Mouse (Mus musculus): ENCODE data around the gene Syt11. TPM values are rescaled to one million over a fixed set of nuclear protein-coding genes. Genes with fewer than 3 reads are reported as not detected.

Syt11 gene
- 5.4 TPM for polyA plus RNA-seq (2014; fragmentation: Illumina TruSeq; extraction: RNeasy Lipid Tissue Mini Kit (QIAGEN cat#74804); ENCODE audit: low replicate concordance)

DNA sequence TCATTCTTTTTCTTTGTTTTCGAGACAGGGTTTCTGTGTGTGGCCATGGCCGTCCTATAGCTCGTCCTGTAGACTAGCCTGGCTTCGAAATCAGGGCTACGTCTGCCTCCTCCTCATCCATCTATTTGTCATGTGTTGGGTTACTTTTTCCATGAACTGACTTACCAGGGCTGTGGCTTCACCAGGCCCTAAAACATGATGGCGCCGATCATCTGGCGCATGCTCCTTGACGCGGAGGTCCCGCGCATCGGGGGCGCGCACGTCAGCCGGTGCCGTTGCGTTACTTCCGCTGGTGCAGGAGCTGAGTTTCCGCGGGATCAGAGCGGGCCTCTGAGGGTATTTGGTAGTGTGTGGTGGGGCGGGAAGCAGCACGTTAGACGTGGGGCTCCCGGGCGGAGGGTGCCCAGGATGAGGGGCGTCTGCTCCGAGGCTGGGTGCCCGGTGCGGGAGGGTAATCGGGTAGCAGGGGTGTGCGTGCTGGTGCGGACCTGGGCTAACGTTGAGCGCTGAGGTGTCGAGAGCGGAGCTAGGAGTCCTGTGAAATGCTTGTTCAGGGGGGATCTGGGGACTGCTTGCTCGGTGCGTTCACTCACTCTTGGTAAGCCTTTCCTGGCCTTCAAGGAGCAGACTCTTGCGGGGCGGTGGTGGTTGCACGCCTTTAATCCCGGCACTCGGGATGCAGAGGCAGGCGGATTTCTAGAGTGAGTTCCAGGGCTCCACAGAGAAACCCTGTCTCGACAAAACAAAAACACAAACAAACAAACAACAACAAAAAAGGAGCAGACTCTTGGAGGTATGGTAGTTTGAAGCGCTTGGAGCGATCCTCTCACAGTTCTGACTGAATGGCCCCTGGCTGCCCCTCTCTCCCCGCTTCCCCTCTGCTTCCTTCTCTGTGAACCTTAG lies at the start of gene Syt11:
Gene Syt11 (minus strand): TSS at position 226 of the 903 bp plus-strand sequence.

DNA sequence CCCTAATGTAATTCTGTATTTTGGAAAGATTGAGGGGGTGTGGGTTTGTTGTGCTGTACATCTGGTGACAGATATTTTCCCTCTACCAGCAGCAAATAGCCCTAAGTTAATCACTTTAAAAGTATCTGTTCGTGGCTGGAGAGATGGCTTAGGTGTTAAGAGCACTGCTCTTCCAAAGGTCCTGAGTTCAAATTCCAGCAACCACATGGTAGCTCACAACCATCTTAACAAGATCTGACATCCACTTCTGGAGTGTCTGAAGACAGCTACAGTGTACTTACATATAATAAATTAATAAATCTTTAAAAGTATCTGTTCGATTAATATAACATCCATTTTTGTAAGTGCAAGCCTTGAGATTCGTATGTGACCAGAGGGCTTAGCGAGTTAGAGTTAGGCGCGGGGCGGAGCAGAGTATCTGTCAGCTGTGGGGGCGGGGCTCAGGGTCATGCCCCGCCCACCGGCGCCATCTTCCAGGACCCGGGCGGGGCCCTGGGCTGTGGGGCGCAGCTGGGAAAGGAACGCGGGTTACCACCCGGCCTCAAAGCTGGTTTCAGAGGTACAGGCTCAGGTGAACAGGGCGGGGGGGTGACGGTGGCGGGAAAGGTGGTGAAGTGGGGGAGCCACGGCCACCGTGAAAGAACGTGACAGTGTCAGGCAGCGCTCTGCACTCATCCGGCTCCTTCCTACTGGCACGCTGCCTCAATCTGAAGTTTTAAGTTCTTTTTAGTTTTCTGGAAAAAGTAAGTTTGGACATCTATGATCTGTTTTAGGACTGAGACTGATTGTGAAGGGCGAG lies 58.4 kb downstream of the Syt11 start, which contains the start of gene Rit1:
Gene Rit1 (plus strand): TSS at position 440 of the 799 bp plus-strand sequence.

Other genes starting within 250 kb of the Syt11 start
- gene Mex3a, start 242.8 kb downstream of the Syt11 start, polyA plus RNA-seq (2014; fragmentation: Illumina TruSeq; extraction: RNeasy Lipid Tissue Mini Kit (QIAGEN cat#74804); ENCODE audit: low replicate concordance), result 0.37 TPM
- gene Rab25, start 226.9 kb downstream of the Syt11 start, polyA plus RNA-seq (2014; fragmentation: Illumina TruSeq; extraction: RNeasy Lipid Tissue Mini Kit (QIAGEN cat#74804); ENCODE audit: low replicate concordance), result 4.3 TPM
- gene Lamtor2, start 222.1 kb downstream of the Syt11 start, polyA plus RNA-seq (2014; fragmentation: Illumina TruSeq; extraction: RNeasy Lipid Tissue Mini Kit (QIAGEN cat#74804); ENCODE audit: low replicate concordance), result 2.2 TPM
- 12.7 TPM for gene Ubqln4, start 221.4 kb downstream of the Syt11 start, polyA plus RNA-seq (2014; fragmentation: Illumina TruSeq; extraction: RNeasy Lipid Tissue Mini Kit (QIAGEN cat#74804); ENCODE audit: low replicate concordance)
- gene Ssr2, start 199.3 kb downstream of the Syt11 start, polyA plus RNA-seq (2014; fragmentation: Illumina TruSeq; extraction: RNeasy Lipid Tissue Mini Kit (QIAGEN cat#74804); ENCODE audit: low replicate concordance), result 19.5 TPM
- 17.8 TPM for gene Arhgef2, start 169.2 kb downstream of the Syt11 start, polyA plus RNA-seq (2014; fragmentation: Illumina TruSeq; extraction: RNeasy Lipid Tissue Mini Kit (QIAGEN cat#74804); ENCODE audit: low replicate concordance)
- not detected for gene Rxfp4, start 122.0 kb downstream of the Syt11 start, polyA plus RNA-seq (2014; fragmentation: Illumina TruSeq; extraction: RNeasy Lipid Tissue Mini Kit (QIAGEN cat#74804); ENCODE audit: low replicate concordance)
- gene Khdc4, start 89.4 kb downstream of the Syt11 start, polyA plus RNA-seq (2014; fragmentation: Illumina TruSeq; extraction: RNeasy Lipid Tissue Mini Kit (QIAGEN cat#74804); ENCODE audit: low replicate concordance), result 73.0 TPM
- gene Rit1, start 58.3 kb downstream of the Syt11 start, polyA plus RNA-seq (2014; fragmentation: Illumina TruSeq; extraction: RNeasy Lipid Tissue Mini Kit (QIAGEN cat#74804); ENCODE audit: low replicate concordance), result 4.8 TPM
- 4.2 TPM for gene Gon4l, start 60.1 kb upstream of the Syt11 start, polyA plus RNA-seq (2014; fragmentation: Illumina TruSeq; extraction: RNeasy Lipid Tissue Mini Kit (QIAGEN cat#74804); ENCODE audit: low replicate concordance)
- gene Msto1, start 138.8 kb upstream of the Syt11 start, polyA plus RNA-seq (2014; fragmentation: Illumina TruSeq; extraction: RNeasy Lipid Tissue Mini Kit (QIAGEN cat#74804); ENCODE audit: low replicate concordance), result not detected
- gene Ash1l, start 175.5 kb upstream of the Syt11 start, polyA plus RNA-seq (2014; fragmentation: Illumina TruSeq; extraction: RNeasy Lipid Tissue Mini Kit (QIAGEN cat#74804); ENCODE audit: low replicate concordance), result 23.5 TPM
- 62.5 TPM for gene Dap3, start 176.0 kb upstream of the Syt11 start, polyA plus RNA-seq (2014; fragmentation: Illumina TruSeq; extraction: RNeasy Lipid Tissue Mini Kit (QIAGEN cat#74804); ENCODE audit: low replicate concordance)